Mouse (Mus musculus): ENCODE data around the gene Psmg3. TPM values are rescaled to one million over a fixed set of nuclear protein-coding genes. Genes with fewer than 3 reads are reported as not detected.

Gene Psmg3
- 1 to 10 TPM; 7.4 to 9.2 TPM for total RNA-seq (2021)
- long read RNA-seq, experiment 1, transcript Psmg3-201 (3 exons, 883 nt): major isoform, 13 of 17 reads
- long read RNA-seq, experiment 1, partial matches to known transcripts: 0 of 17 reads
- long read RNA-seq, experiment 1, other reads (novel, unspliced or antisense): 0 of 17 reads
- long read RNA-seq, experiment 2, transcript Psmg3-201 (3 exons, 883 nt): major isoform, 13 of 15 reads
- long read RNA-seq, experiment 2, partial matches to known transcripts: 1 of 15 reads
- long read RNA-seq, experiment 2, other reads (novel, unspliced or antisense): 0 of 15 reads

GRCm38 (mm10) chr5:139826357-139827055 lies at the start of gene Psmg3, which contains the start of gene Gm26938:
Psmg3 (minus strand) TSS chr5:139826885.
Gm26938 (minus strand) TSS chr5:139826407.
- DNase-seq: peak; percentile 87

- no peak for DNase-seq
Measured at GRCm38 (mm10) chr5:139871526-139871925, 44.8 kb upstream of the Psmg3 start.

DNA sequence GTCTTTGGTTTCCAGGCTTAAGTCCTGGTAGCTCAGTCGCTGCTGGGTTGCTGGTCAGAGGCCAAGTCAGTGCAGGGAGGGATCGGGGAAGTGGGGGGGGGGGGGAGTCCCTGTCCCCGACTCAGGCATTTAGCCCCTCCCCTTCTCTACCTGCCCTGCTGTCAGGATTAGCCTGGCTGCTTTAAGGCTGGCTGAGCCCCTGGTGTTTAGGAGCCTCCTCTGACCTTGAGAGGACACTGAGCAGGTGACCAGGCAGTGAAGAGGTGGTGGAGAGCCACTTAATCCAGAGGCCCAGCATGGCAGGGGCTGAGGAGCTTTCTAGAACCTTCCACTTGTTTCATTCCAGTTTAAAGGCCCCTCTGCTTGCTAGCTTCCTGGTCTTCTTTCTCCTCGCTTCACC lies 44.2 kb upstream of the Psmg3 start:
- no peak for DNase-seq

DNA sequence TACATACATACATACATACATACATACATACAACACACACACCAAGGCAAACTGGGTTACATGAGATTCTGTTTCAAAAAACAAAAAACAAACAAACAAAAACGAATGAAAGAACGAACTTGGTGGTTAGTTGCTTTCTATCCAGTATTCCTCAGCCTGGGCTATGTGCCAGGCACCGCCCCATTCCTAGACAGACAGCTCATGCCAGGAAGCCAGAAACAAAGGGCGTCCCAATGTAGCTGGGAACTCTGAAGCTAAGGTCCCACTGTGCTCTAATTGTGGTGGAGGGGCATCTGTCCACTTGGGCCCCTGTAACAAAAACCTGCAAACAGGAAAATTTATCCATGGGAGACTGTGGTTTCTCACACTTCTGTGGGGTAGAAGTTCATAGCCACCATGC lies 36.1 kb upstream of the Psmg3 start:
- no peak for DNase-seq

GRCm38 (mm10) chr5:139860328-139861104 lies 33.8 kb upstream of the Psmg3 start:
- no peak for DNase-seq

DNA sequence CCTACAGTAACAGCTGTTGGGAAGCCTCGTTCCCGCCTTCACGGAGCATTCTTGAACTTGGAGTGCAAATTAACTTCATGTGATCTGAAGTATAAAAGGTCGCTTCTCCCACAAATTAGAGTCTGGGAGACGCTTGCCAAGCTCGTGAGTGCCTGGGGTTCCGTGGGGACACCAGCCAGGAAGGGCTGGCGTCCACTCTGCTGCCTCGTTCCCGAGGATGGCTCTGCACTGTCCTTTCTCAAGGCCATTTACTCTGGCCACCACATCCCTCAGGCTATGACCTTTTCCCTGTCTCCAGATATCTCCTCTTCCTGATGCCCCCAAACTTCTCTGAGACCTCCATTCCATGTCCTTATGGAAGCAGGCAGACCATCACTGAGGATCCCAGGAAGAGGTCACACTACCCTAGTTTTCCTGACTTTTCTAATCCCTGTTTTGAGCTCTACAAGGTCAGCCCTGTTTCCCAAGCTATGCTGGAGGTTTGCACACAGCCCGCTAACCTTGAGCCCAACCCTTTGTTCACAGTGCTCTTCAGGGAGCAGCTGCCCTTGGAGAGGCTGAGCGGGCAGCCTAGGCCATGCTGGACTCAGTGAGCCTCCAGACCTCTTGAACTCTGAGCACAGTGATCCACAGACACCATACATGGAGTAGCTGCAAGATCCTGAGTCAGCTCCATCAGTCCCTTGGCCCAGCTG lies 23.1 kb upstream of the Psmg3 start:
- no peak for DNase-seq

GRCm38 (mm10) chr5:139839142-139839541 lies 12.5 kb upstream of the Psmg3 start:
- DNase-seq: no peak

GRCm38 (mm10) chr5:139838476-139838892 lies 11.8 kb upstream of the Psmg3 start:
- DNase-seq: no peak

DNA sequence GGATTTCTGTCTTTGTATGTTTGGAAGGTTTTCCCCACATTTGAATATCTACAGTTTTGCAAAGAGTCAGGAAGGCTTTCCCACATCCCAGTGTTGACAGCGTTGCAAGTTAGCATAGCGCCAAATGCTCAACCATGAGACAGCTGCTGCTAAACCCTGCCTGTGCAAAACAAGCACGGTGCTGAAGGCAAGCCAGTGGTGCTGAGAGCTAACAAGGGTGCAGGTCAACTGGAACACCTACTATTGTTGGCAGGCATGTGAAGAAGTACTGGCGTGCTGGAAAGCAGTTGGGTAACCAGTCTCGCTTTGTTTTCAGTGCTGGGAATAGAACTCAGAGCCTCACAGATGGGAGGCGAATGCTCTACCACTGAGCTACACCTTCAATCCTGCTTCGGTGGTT lies 9.0 kb upstream of the Psmg3 start:
- DNase-seq: no peak

GRCm38 (mm10) chr5:139832125-139832524 lies 5.4 kb upstream of the Psmg3 start:
- DNase-seq: no peak

DNA sequence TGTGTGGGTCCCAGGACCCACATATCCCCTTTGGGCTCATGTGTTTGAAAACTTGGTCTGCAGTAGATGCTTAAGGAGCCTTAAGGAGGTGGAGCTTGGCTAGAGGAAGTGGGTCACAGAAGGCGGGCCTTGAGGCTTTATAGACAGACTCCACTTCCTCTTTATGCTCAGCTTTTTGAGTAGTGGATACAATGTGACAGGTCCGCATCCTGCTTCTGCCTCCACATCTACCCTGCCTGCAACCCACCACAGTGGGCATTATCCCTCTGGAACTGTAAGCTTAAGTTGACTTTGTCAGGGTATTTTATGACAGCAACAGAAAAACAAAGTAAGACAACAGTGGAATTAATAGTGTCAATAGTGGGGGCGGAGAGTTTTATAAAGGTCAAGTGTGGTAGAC lies 4.0 kb upstream of the Psmg3 start:
- no peak for DNase-seq

GRCm38 (mm10) chr5:139829384-139829783 lies 2.7 kb upstream of the Psmg3 start:
- no peak for DNase-seq

DNA sequence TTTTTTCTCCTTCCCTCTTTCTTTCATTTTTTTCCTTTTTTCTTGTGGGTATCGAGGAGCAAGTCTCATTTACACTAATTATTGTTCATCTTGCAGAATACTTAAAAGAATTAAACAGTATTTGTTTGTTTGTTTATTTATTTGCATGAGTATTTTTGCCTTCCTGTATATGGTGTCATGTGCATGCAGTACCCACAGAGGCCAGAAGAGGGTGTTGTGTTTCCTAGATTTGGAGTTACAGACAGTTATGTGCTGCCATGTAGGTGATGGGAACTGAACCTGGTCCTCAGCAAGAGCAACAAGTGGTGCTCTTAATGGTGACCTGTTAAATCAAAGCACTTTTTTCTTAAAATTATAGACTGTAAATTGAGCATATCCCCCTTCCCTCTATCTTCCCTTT lies 908 bp upstream of the Psmg3 start:
- no peak for DNase-seq

DNA sequence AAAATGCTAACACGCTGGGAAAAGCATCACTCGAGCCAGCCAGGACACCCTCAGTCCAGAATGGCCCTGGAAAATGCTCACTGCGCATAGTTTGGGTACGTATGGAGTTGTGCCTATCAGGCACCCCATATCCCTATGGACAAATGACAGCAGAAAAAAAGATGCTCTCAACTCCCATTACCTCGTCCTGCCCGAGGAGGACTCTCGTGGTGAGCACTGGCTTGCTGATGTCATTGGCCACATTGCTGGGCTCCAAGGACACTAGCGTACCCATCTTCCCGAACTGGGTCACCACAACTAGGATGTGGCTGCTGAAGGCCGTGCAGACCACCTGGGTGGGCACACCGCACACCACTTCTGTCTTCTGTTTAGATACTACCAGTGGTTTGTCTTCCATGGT lies 738 bp downstream of the Psmg3 start:
- DNase-seq: no peak

DNA sequence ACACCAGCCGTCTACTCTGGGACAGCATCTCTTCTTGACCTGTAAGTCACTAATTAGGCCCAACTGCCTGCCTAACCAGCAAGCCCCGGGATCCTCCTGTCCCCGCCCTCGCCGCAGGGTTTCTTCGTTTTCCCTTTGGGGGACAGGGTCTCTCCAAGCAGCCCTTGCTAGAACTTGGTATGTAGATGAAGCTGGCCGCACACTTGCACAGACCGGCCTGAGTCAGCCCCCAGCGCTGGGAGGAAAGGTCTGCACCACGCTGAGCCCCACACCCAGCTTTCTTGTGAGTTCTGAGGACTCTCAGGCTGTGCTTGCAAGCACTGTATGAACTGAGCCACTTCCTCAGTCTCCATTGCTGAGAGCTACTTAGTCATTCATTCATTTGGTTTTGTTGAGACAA lies 2.2 kb downstream of the Psmg3 start:
- no peak for DNase-seq

GRCm38 (mm10) chr5:139821466-139822459 lies 4.9 kb downstream of the Psmg3 start:
- no peak for DNase-seq

DNA sequence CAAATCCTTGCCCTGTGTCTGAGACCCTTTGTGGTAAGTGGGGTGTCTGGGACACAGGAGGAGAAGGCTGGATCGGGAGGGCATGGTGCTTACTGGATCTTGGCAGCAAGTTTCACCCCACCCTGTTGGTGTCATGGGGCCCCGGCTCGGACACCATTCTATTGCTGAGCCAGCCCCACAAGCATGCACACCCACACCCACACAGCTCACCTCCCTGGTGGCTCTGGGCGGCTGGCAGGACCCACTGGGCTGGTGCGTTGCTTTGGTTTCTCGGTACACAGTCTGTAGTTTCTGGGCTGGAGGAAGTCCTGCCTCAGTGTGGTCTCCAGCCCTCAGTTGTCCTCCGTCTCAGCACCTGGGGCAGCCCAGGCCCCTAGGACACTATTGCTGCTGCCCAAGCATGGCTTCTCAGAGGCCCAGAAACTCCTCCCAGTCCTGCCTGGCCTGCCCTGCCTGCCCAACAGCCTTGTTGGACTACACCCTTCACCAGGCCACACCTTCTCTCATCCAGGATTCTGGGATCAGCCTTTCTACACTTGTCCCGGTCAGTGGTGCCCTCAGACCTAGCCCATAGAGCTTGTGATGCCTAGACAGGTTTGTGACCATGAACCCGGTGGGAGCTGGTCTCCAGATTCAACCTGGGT lies 7.0 kb downstream of the Psmg3 start, which contains the start of gene Tmem184a:
Gene Tmem184a (minus strand): TSS at position 380 of the 644 bp plus-strand sequence.
- no peak for DNase-seq

DNA sequence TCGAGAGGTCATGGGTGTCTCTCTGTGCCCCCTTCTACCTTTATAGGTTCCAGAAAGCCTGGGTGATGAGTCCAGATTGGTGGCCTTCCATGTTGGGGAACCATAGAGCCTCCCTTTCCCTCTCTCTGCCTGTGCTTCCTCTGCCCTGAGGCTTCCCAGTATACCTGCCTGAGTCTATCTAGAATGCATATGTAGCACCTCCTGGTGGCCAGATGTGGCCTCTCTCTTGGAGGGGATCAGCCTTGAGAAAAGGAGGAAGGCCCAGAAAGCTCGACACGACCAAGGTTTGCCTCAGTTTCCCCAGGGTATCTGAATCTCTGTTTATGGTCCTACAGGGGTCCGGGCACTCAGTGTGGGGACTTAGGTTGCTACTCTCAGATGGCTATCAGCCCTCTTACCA lies 7.9 kb downstream of the Psmg3 start:
- DNase-seq: no peak

- no peak for DNase-seq
Measured at GRCm38 (mm10) chr5:139818056-139818455, 8.6 kb downstream of the Psmg3 start.

GRCm38 (mm10) chr5:139817292-139817691 lies 9.4 kb downstream of the Psmg3 start:
- no peak for DNase-seq

Data from gastrocnemius, postnatal 25 days (tissue).